In genomic region chr7:144940585-144940984, GRCm38 (mm10) we compare ENCODE assay signal across 8 mouse cellular contexts. TPM values are rescaled to one million over a fixed set of nuclear protein-coding genes. Genes with fewer than 3 reads are reported as not detected.
DNase-seq lines count a peak whose midpoint lies in the region; ATAC-seq lines count a peak whose summit lies in the region.

No protein-coding gene starts in this region.

- H3K4me3 ChIP-seq in heart, embryonic 14.5 days (ENCODE audit: control insufficient read depth in 1 of 2, insufficient read depth in 1 of 2, low read depth in 1 of 2, low read length in 2 of 2), result peak overlapping the region; percentile 45 to 74; a peak in 3 of 4 replicates
- H3K4me3 ChIP-seq in brown adipose tissue, adult 24 weeks (ENCODE audit: insufficient read depth, low read depth, low read length), result peak overlapping the region; percentile 58
- peak overlapping the region; percentile 49; the same call in 1 of the 2 replicates for H3K4me3 ChIP-seq in hindbrain, embryonic 15.5 days
- no peak overlapping the region for H3K4me3 ChIP-seq in midbrain, embryonic 15.5 days

- no peak for DNase-seq in heart, adult 8-10 months (ENCODE audit: low spot score)
- no peak for DNase-seq in thymus, postnatal 14 days
- no peak for DNase-seq in gastrocnemius, postnatal 14 days

- H3K27me3 ChIP-seq in heart, embryonic 14.5 days (ENCODE audit: control insufficient read depth, insufficient read depth, low read length), result no peaks in the 10 kb centered on the region
- peaks cover 58% of the 10 kb centered on the region for H3K27me3 ChIP-seq in hindbrain, embryonic 15.5 days
- H3K27me3 ChIP-seq in midbrain, embryonic 15.5 days (replicated peaks), result peaks cover 42% of the 10 kb centered on the region

- H3K36me3 ChIP-seq in heart, embryonic 14.5 days (ENCODE audit: control insufficient read depth, insufficient read depth, low read length), result peaks cover 18% of the 10 kb centered on the region
- H3K36me3 ChIP-seq in hindbrain, embryonic 15.5 days, result no peaks in the 10 kb centered on the region
- H3K36me3 ChIP-seq in midbrain, embryonic 15.5 days (replicated peaks), result no peaks in the 10 kb centered on the region

- H3K4me2 ChIP-seq in heart, embryonic 14.5 days (ENCODE audit: low read length), result peak overlapping the region; percentile 94
- peak overlapping the region; percentile 100 for H3K4me2 ChIP-seq in hindbrain, embryonic 15.5 days
- H3K4me2 ChIP-seq in midbrain, embryonic 15.5 days, result peak overlapping the region; percentile 96

- no peaks in the 10 kb centered on the region for H3K9me3 ChIP-seq in heart, embryonic 14.5 days (ENCODE audit: control insufficient read depth, low read length)
- no peaks in the 10 kb centered on the region for H3K9me3 ChIP-seq in hindbrain, embryonic 15.5 days
- H3K9me3 ChIP-seq in midbrain, embryonic 15.5 days, result no peaks in the 10 kb centered on the region

- H3K4me1 ChIP-seq in heart, embryonic 14.5 days (ENCODE audit: control insufficient read depth in 2 of 2, insufficient read depth in 2 of 2, low read length in 2 of 2), result peaks cover 21 to 22% of the 10 kb centered on the region in 2 experiments
- H3K4me1 ChIP-seq in brown adipose tissue, adult 24 weeks (ENCODE audit: control insufficient read depth, insufficient read depth, insufficient read length, low read length), result peaks cover 8% of the 10 kb centered on the region
- H3K4me1 ChIP-seq in hindbrain, embryonic 15.5 days (replicated peaks), result peaks cover 78% of the 10 kb centered on the region
- H3K4me1 ChIP-seq in midbrain, embryonic 15.5 days, result peaks cover 72% of the 10 kb centered on the region

- intact Hi-C loops in gastrocnemius, postnatal 14 days (cut with DNase I; ENCODE audit: low total_unique reads), result no loop called here

- WGBS in heart, embryonic 14.5 days, result 3% methylated on average over 11 of the region's 11 CpGs
- 1% methylated on average over 11 of the region's 11 CpGs for WGBS in hindbrain, embryonic 15.5 days
- WGBS in midbrain, embryonic 15.5 days, result under 1% methylated on average over 11 of the region's 11 CpGs

- no peak for ATAC-seq in heart, embryonic 14.5 days (ENCODE audit: insufficient number of reproducible peaks, insufficient read depth, low FRiP score, low read depth)
- ATAC-seq in hindbrain, embryonic 15.5 days (ENCODE audit: low FRiP score, low read depth), result no peak
- ATAC-seq in midbrain, embryonic 15.5 days (replicated peaks), result no peak
- ATAC-seq in inflammation-experienced regulatory T-cells, adult 6 months, result no peak

- peak overlapping the region; percentile 86 for H3K9ac ChIP-seq in heart, embryonic 14.5 days (ENCODE audit: low read length)
- H3K9ac ChIP-seq in hindbrain, embryonic 15.5 days, result no peak overlapping the region
- H3K9ac ChIP-seq in midbrain, embryonic 15.5 days, result no peak overlapping the region

- peak overlapping the region in 1 of 2 experiments; percentile 96; a peak in 2 of 4 replicates for H3K27ac ChIP-seq in heart, embryonic 14.5 days (replicated peaks in 1 of 2; ENCODE audit: control insufficient read depth in 1 of 2, insufficient read depth in 1 of 2, low read depth in 2 of 2, low read length in 2 of 2)
- no peak overlapping the region for H3K27ac ChIP-seq in brown adipose tissue, adult 24 weeks (replicated peaks; ENCODE audit: low read depth, low read length)
- H3K27ac ChIP-seq in hindbrain, embryonic 15.5 days (replicated peaks), result no peak overlapping the region; the same call in 1 of the 2 replicates
- H3K27ac ChIP-seq in midbrain, embryonic 15.5 days, result no peak overlapping the region

RNA-seq across cellular contexts. Expression of gene Ccnd1, which starts 0.9 kb away (rescaled TPM):
- polyA plus RNA-seq in heart, embryonic 14.5 days (2014; fragmentation: Nextera tagmentation; extraction: Ambion mirVana), result 48.7 and 63.7 TPM in 2 replicates
- 10 to 100 TPM; 30.1 to 64.0 (median 45.1) TPM for total RNA-seq in heart, adult 8-10 months (2022)
- polyA plus RNA-seq in brown adipose tissue, adult 24 weeks (2012; ENCODE audit: insufficient read depth, insufficient read length, missing spikeins), result 5.2 and 5.4 TPM in 2 replicates
- polyA plus RNA-seq in hindbrain, embryonic 15.5 days (2015; fragmentation: Nextera tagmentation; extraction: Ambion mirVana), result 34.2 and 38.2 TPM in 2 replicates
- 39.4 and 40.8 TPM in 2 replicates for polyA plus RNA-seq in midbrain, embryonic 15.5 days (2015; fragmentation: Nextera tagmentation; extraction: Ambion mirVana)
- 10 to 100 TPM; 12.5 to 31.5 TPM for total RNA-seq in gastrocnemius, postnatal 14 days (2021)
- 1 to 10 TPM; 1.2 to 1.8 (median 1.5) TPM for polyA plus RNA-seq in inflammation-experienced regulatory T-cells, adult 6 months (2017; shearing (Covaris generic))

RNA-seq across cellular contexts. Expression of gene LTO1, which starts 25.7 kb away (rescaled TPM):
- polyA plus RNA-seq in heart, embryonic 14.5 days (2014; fragmentation: Nextera tagmentation; extraction: Ambion mirVana), result 16.1 and 19.2 TPM in 2 replicates
- 10 to 100 TPM; 14.6 to 18.2 (median 17.4) TPM for total RNA-seq in heart, adult 8-10 months (2022)
- polyA plus RNA-seq in brown adipose tissue, adult 24 weeks (2012; ENCODE audit: insufficient read depth, insufficient read length, missing spikeins), result 20.4 and 20.7 TPM in 2 replicates
- 32.0 and 34.1 TPM in 2 replicates for polyA plus RNA-seq in hindbrain, embryonic 15.5 days (2015; fragmentation: Nextera tagmentation; extraction: Ambion mirVana)
- 32.2 and 33.6 TPM in 2 replicates for polyA plus RNA-seq in midbrain, embryonic 15.5 days (2015; fragmentation: Nextera tagmentation; extraction: Ambion mirVana)
- 1 to 10 TPM; 7.6 to 8.5 TPM for total RNA-seq in gastrocnemius, postnatal 14 days (2021)
- polyA plus RNA-seq in inflammation-experienced regulatory T-cells, adult 6 months (2017; shearing (Covaris generic)), result 10 to 100 TPM; 27.4 to 42.5 (median 30.4) TPM

RNA-seq across cellular contexts. Expression of gene Fgf15, which starts 44.3 kb away (rescaled TPM):
- not detected in 2 replicates for polyA plus RNA-seq in heart, embryonic 14.5 days (2014; fragmentation: Nextera tagmentation; extraction: Ambion mirVana)
- not detected for total RNA-seq in heart, adult 8-10 months (2022)
- not detected in 2 replicates for polyA plus RNA-seq in brown adipose tissue, adult 24 weeks (2012; ENCODE audit: insufficient read depth, insufficient read length, missing spikeins)
- 25.8 and 43.7 TPM in 2 replicates for polyA plus RNA-seq in hindbrain, embryonic 15.5 days (2015; fragmentation: Nextera tagmentation; extraction: Ambion mirVana)
- polyA plus RNA-seq in midbrain, embryonic 15.5 days (2015; fragmentation: Nextera tagmentation; extraction: Ambion mirVana), result 26.7 and 26.8 TPM in 2 replicates
- not detected for total RNA-seq in gastrocnemius, postnatal 14 days (2021)
- polyA plus RNA-seq in inflammation-experienced regulatory T-cells, adult 6 months (2017; shearing (Covaris generic)), result not detected

Comparison
In these comparisons a context has a peak if more than half of its experiments do, and no peak if none do; other contexts are left out.
1. RNA of gene Fgf15, which starts 44.3 kb away (polyA plus RNA-seq): 25.8 to 43.7 TPM in hindbrain, embryonic 15.5 days and 26.7 to 26.8 TPM in midbrain, embryonic 15.5 days; not detected in inflammation-experienced regulatory T-cells, adult 6 months, not detected in heart, embryonic 14.5 days and not detected in brown adipose tissue, adult 24 weeks; every median in the first group is over 10 times any median in the second.
2. Peak in every context shown above with its lines, with median percentiles within 50 percentile points of each other: H3K4me2 ChIP-seq.